Mouse (Mus musculus): Measurements from ENCODE around the gene Zfp383. TPM values are rescaled to one million over a fixed set of nuclear protein-coding genes. Genes with fewer than 3 reads are reported as not detected.
"Not testable (repeated sequence)": the region's sequence is repeated elsewhere in the genome, so short reads cannot be mapped to it uniquely, and the experiment has no call there.

Gene Zfp383
- 1 to 10 TPM; 6.1 to 9.9 TPM for total RNA-seq (2021)

DNA sequence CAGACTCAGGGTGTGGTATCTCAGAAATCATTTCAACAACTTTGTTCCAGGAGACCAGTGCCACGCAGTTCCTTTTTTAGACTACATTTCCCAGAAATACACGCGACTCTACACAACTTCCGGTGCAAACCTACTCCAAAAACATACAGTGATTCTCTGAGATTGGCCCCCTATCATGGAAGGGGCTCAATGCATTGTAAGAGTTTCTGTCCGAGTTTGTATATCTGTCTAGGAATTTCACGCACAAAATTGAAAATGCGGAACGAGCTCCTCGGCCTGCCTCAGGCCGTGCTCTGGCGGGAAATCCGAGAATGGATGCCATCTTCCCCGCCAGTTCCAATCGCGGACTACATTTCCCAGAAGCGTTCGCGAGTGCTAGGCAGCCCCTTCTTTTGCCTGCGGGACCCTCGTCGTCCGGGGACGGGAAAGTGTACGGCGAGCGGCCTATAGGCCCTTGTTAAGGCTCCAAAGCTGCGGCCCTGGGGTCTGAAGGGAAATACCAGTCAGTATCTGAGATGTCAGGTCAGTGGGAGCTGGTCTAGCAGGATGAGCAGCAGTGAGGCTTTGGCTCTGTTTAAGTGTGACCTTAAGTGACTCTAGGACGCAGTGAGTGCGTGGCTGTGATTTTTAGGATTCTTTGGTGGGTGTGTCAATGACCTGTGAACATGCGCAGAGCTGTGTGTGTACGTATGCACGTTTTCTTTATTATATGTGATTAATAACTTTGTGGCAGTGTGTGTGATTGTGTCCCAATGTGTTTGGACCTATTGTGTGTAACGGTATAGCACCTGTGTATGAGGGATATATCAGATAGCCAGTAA, at the start of gene Zfp383:
Gene Zfp383, plus strand, starts transcription at position 94 of the 821 bp plus-strand sequence.
- intact Hi-C loops (cut with DNase I): loop anchor here (2.0 kb wide), 3 partner anchors 46 to 74 kb away; partner anchors contain the start of genes Zfp420, Zfp568 and Zfp74
- peak; percentile 81 to 90 for DNase-seq

DNA sequence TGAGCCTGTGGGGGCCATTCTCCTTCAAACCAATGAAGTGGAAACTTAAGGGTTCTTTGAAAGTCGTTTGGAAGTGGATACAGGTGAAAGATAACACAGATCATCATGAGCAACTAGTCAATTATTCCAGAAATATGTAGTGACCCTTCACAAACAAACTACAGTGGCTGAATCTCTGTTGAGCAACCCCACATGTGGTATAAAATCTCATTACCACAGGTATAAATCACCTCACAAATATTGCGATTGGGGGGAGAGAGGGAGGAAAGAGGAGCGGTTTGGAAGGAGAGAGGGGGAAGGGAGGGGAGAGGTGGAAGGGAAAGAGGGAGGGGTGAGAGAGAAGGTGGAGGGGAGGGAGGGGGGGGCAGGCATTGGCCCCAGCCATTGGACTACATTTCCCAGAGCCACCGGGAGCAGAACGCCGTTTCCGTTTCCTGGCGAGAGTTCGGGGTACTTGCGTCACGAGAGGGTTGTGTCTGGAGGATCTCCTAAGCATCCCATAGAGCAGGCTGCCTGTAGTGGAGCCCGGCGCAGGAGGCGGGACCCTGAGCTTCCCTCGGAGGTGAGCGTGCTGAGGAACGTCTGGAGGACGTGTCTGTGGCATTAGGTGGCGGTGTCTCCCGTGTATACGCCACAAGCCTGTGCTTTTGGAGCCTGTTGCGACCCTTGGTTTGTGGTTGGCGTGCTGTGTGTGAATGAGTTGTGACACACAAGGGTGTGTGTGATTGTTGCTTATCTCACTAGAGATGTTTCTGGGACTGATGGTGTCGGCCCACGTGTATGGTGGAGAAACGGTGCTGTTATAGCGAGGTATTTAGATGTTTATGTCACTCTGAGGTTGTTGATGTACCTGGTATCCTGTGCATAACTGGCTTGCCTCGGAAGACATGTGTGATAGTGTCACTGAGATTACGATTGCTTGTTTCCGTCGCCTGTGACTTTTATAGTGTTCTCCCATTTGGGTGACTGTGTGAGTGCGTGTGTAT, 48.2 kb upstream of the Zfp383 start, which contains the start of gene Zfp420:
Gene Zfp420, plus strand, starts transcription at position 448 of the 986 bp plus-strand sequence.
- DNase-seq: peak; percentile 83 to 84
- intact Hi-C loops (cut with DNase I): loop anchor here (2.0 kb wide), 2 partner anchors 41 to 49 kb away; partner anchors contain the start of gene Zfp383

DNA sequence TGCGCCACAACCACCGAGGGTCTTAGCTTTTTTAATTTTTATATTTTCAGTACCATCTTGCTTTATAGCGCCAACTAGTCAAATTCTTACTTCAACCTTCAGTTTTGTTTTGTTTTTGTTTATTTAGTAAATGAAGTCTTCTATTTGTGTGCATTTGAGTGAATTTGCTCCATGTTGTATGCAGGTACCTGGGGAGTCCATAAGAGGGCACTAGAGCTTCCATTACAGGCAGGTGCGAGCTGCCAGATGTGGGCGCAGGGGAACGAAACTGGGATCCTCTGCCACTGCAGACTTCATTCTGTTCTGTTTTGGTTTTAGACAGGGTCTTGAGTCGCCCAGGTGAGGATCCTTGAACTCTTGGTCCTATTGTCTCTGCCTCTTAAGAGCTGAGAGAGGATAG, 46.4 kb upstream of the Zfp383 start:
- intact Hi-C loops (cut with DNase I): no loop called here
- DNase-seq: no peak

DNA sequence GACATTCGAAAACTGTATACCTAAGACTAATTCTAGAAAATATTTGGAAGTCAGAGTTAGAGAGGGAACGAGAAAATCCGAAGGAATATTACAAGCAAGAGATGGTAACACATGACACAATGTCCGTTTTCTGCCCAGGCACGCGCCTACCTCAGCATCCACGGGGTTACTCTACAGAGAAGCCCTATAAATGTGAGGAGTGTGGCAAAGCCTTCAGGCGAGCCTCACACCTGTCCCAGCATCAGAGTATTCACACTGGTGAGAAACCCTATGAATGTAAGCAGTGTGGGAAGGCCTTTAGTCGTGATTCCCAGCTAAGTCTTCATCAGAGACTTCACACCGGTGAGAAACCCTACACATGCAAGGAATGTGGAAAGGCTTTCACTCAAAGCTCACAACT, 33.8 kb upstream of the Zfp383 start:
- DNase-seq: no peak
- intact Hi-C loops (cut with DNase I): no loop called here

DNA sequence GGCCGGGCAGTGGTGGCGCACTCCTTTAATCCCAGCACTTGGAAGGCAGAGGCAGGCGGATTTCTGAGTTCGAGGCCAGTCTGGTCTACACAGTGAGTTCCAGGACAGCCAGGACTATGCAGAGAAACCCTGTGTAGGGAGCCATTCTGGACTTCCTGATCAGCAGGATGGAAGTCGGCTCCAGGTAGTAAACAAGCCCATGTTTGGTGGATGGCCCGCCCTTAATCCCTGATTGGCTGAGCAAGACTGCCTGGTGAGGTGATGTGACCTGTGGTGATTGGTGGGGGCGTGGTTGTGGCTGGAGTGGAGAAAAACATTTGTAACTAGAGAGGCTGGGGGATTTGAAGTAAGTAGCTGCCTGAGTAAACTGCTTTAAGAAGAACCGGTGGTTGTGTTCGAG, 30.5 kb upstream of the Zfp383 start:
- DNase-seq; intact Hi-C loops (cut with DNase I): not testable (repeated sequence)

DNA sequence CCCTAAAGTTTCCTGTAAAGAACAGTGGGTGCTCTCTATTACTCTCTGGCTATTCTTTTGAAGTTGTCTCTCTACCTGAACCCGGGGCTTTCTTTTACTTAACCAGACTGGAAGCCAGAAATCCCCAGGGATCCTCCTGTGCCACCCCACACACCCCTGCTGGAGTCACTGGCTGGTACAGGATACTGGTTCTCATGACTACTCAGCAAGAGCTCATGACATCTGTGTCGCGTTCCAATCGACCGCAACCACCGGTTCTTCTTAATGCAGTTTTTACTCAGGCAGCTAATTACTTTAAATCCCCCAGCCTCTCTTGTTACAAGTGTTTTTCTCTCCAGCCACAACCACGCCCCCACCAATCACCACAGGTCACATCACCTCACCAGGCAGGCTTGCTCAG, 28.0 kb upstream of the Zfp383 start:
- intact Hi-C loops (cut with DNase I): no loop called here
- DNase-seq: no peak

DNA sequence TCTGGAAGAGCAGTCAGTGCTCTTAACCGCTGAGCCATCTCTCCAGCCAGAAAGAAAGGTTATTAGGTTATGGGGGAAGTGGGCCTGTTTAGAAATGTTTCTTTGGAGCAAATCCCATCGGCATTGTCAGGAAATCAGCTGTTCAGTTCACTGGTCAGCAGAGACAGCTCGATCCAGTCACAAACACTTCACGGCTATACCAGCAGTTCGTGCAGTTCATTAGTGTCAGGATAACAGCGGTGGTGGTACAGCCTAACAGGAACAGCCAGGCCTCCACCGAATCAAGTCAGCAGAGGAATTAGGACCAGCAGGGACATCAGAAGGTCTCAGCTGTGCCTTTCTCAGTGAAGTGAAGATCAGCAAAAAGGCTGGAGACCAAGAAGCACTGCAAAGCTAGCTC, 27.1 kb upstream of the Zfp383 start:
- DNase-seq: no peak

DNA sequence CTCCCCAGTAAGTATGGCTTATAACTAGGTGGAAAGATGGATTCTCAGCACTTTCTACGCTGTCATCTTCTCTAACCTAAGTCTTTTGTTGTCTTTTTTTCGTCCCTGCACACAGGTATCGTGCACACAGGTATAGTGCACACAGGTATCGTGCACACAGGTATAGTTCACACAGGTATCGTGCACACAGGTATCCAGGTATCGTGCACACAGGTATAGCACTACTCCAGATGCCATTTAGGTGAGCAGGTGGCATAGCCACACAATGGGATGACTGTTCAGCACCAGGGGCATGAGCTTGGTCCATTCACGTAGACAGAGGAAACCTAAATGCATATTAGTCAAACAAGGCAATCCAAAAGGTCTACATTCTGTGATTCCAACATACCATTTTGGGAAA, 17.5 kb upstream of the Zfp383 start:
- no peak for DNase-seq
- intact Hi-C loops (cut with DNase I): no loop called here

More for the DNA sequence above, 27.1 kb upstream of the Zfp383 start:
- intact Hi-C loops (cut with DNase I): no loop called here

DNA sequence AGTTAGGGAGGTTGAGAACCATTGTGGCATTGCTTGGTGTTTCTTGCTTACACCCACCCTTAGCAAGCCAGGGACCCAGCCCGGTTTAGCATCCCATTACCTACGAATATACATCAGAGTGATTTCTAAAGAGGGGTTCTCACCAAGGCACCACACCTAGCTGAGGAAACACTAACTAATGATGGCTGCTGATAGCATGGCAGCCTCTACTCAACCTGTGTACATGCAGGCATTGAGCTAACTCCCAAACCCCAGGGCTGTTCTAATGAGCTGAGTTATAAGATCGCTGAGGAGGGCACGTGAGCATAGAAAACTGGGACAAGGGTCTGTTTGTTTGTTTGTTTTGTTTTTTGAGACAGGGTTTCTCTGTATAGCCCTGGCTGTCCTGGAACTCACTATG, 15.3 kb upstream of the Zfp383 start:
- intact Hi-C loops (cut with DNase I): no loop called here
- no peak for DNase-seq

DNA sequence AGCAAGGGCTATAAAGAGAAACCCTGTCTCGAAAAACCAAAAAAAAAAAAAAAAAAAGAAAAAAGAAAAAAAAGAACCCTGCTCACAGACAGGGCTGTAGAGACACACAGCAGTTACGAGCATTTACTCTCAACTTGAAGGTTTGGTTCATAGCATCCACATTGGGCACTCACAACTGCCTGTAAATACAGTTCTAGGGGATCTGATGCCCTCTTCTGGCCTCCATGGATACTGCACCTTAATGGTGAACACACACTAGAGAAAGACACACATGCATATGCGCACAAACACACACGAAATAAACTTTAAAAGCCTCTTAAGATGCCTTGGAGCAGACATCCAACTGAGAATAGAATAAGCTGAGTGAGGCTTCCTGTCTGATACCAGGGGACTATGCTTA, 9.7 kb upstream of the Zfp383 start:
- intact Hi-C loops (cut with DNase I): no loop called here
- DNase-seq: no peak

DNA sequence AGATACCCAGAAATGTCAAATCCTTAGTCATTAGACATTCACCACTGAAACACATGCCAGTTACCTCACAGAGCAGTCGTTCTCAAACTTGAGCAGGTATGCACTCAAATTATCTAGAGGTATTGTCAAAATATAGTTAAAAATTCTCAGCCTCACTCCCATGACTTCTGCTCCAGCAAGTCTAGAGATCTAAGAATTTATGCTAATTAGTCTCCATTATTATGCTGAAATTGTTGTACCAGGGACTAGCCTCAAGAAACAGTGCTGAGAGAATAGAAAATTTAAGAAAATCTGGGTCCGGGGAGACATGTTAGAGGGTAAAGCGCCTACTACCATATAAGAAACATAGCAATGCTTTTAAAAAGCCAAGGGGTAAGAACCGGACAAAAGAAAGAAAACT, 3.9 kb upstream of the Zfp383 start:
- intact Hi-C loops (cut with DNase I): no loop called here
- DNase-seq: no peak

DNA sequence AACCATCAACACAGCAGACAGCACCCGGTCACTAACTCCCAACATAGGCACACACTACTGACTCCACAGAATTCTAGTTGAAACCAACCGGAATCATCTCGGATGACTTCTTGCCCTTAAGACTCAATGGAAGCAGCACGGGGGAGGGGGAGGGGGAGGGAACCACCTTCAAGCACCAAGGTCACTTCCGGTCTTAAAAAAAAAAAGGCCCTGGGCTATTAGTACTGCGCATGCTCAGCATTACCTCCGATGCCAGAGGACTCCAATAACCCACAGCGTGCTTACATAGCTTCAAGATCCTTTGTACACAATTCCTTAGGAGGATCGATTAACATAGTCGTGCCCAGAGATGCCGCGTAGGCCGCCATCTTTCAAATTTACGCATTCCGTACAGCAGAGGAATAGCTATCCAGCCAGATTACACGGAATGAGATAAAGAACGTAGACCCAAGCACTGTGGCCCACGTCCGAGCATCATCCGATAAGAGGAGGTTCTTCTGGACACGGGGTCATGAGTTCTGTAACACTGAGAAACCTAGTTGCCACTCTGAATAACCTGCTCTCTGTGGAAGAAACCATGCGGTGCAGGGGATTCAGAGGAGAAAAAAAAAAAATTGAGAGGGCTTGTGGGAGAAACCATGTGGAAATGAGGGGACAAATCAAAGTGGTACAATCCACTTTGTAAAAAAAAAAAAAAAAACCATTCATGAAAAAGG, 1.9 kb upstream of the Zfp383 start, which contains the start of gene Zfp27:
Gene Zfp27, minus strand, starts transcription at position 607 of the 716 bp plus-strand sequence.
- peak; percentile 43 to 62 for DNase-seq
- intact Hi-C loops (cut with DNase I): loop anchor here (2.0 kb wide), 1 partner anchor 91 kb away; no protein-coding TSS in a partner anchor

DNA sequence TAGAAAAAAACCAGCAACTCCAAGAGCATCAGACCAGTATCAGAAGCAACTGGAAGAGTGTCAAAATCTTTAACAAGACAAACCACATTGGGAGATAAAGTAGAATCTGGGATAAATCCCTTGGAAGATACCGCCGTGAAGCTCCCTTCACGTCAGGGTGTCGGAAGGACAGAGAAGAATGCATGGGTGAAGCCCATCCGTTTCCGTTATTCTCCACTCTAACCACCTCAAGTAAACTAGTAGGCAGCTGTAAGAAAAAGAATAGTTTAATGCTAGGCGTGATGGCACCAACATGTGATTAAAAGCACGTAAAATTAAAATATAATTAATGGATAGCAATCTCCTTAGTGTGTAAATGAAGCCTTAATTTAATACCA, 1.4 kb upstream of the Zfp383 start:
- intact Hi-C loops (cut with DNase I): loop anchor here (2.0 kb wide), 1 partner anchor 92 kb away; no protein-coding TSS in a partner anchor
- DNase-seq: peak in 1 of 2 experiments; percentile 10

DNA sequence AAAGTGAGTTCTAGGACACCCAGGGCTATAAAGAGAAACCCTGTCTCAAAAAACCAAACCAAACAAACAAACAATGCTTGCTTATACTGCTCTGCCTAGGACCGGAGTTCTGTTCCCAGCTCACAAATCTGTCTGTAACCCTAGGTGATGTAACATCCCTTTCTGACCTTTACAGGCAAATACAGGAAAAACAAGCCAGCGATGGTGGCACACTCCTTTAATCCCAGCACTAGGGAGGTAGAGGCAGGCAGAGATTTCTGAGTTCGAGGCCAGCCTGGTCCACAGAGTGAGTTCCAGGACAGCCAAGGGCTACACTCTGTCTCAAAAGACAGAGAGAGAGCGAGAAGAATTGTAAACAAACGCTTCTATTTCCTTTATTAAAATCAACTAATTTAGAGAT, 817 bp upstream of the Zfp383 start:
- DNase-seq: no peak
- intact Hi-C loops (cut with DNase I): loop anchor here (2.0 kb wide), 1 partner anchor 92 kb away; no protein-coding TSS in a partner anchor

DNA sequence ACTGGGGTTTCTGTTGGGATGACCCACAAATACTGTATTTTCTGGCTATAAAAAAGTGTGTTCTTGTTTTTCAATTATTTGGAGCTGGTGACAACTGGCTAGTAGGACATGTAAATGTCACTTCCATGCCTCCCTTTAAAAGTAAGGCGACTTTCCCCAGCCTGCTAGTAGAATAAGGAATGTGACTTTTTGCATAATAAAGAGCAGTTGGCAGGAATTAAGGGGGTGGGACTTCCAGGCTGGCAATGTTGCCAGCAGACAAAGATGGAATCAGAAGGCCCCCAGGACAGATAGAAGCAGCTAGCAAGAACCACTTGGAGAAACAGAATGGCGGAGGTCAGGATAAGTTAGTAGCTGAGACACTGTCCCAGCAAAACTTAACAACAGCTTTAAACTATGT, 2.2 kb downstream of the Zfp383 start:
- intact Hi-C loops (cut with DNase I): no loop called here

DNA sequence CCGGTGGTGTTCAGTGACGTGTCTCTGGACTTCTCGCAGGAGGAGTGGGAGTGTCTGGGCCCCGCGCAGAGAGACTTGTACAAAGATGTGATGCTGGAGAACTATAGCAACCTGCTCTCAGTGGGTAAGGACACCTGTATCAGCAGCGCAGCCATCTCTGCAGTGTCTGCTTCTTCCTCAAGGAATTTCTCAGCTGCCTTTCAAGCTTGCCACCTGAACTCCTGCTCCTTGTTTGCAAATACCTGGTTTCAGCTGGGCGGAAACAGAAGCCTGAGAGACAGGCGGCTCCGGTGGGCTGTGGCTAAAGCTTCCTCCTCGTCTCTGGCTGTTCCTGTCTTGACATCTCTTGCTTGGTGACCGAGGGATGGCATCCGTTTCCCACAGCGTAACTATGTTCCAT, 4.1 kb downstream of the Zfp383 start:
- intact Hi-C loops (cut with DNase I): no loop called here
- DNase-seq: no peak

More for the DNA sequence above, 2.2 kb downstream of the Zfp383 start:
- no peak for DNase-seq

DNA sequence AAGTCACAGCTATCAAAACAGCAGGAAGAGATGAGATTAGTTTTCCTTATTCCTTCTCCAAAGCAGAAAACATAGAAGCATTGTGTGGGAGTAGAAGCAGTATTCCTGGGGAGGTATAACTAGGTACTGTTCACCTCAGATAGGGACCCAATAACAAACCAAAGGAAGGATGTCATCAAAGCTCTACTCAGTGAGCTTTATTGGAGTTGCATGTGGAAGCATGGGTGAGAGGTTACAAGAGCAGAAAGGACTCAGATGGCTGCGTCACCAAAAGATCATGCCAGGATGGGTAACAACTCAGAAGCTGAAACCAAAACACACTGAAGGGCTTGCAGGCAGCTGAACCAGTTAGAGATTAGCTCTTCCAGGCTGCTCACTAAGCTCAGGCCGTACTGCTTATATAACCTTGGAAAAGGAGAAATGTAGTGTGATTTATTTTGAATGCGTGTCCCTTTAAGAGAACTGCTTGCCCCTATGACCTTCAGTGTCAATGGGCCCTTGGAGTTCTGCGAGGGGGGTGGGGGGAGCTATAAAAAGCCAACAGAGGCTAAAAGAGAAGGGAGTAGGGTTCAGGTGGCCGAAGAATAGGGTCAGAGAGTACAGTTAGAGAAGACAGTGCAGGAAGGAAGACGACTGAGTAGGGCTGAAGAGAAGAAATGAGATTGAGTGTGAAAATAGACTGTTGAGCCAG, 9.5 kb downstream of the Zfp383 start:
- intact Hi-C loops (cut with DNase I): no loop called here
- DNase-seq: no peak

DNA sequence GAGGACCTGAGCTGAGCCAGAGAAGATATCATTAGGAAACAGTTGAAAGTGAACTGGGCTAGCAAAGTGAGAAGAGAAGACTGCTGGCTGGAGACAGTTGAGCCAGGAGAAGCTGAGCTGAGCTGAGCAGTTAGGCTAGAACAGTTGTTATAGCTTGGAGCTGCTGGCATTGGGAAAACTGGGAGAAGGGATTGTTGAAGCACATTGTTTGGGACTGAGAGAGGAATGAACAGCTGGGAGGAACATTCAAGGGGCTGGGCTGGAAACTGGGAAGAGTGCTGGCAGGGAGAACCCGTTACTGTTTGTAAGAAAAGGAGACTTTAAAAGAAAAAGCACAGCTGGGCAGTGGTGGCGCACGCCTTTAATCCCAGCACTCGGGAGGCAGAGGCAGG, 10.0 kb downstream of the Zfp383 start:
- DNase-seq: no peak

DNA sequence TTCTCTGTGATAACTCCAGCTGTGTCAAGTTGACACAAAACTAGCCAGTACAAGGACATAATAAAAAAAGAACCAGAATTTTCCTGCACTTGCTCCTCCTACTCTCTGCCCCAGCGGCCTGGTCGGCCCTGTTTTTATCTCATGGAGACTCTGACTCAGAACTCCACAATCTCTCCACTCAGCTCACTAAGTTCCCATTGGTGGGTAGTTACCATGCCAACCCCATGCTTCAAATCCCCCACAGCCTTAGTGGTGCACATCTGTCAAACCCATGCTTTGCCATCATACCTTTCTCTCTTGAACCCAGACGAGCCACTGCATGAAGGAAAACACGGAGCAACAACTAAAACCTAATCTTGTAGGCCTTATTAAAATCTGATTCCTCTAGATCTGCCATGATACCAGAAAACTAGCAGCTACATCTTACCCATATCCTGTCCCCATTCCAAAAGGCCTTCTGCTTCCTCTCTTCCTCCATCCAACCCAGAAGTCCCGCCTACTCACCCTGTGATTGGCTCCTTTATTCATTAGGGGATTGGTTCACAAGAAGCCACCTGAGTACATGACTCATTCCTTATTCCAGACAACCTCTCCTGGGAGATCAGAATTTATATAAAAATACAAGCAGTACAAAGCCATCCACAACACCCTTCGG, 13.5 kb downstream of the Zfp383 start:
- no peak for DNase-seq
- intact Hi-C loops (cut with DNase I): no loop called here

More for the DNA sequence above, 10.0 kb downstream of the Zfp383 start:
- intact Hi-C loops (cut with DNase I): no loop called here

All from heart, postnatal 36 days (tissue).